Mouse (Mus musculus): Measurements from ENCODE around the gene Uaca. TPM values are rescaled to one million over a fixed set of nuclear protein-coding genes. Genes with fewer than 3 reads are reported as not detected.

The Uaca gene
- polyA plus RNA-seq, 2 experiments, result 0.62 to 1.9 TPM

DNA sequence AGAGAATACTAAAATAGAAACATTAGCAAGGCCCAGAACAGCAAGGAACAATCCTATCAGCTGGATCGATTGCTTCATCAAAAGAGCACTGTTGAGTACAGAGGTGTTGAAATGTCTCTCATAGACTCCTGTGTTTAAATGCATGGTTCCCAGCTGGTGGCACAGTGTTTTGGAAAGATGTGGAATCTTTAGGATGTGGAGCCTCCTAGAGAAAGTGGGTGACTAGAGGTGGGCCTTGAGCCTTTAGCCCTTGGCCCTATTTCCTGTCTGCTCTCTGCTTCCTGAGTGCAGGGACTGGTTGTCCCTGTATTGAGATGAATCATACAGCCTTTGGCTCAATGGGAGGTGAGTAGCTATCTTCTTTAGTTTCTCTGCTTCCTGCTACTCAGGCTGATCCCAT is 117.9 kb downstream of the Uaca start:
- no peaks in the 10 kb centered on the region for H3K27me3 ChIP-seq (ENCODE audit: control insufficient read depth, insufficient read depth, low read length)
- ATAC-seq (ENCODE audit: insufficient read depth), result no peak
- H3K4me2 ChIP-seq (ENCODE audit: low read depth), result no peak overlapping the region
- H3K4me1 ChIP-seq (replicated peaks; ENCODE audit: control insufficient read depth in 2 of 2, insufficient read depth in 2 of 2, low read length in 1 of 2), result no peaks in the 10 kb centered on the region
- H3K36me3 ChIP-seq (replicated peaks; ENCODE audit: control insufficient read depth, insufficient read depth, low read depth), result no peaks in the 10 kb centered on the region
- no peak overlapping the region for H3K9ac ChIP-seq (replicated peaks)
- H3K27ac ChIP-seq, result no peak overlapping the region
- WGBS (ENCODE audit: insufficient replicate concordance), result 44% methylated on average over 1 of the region's 1 CpGs
- DNase-seq (ENCODE audit: low read depth in 3 of 3, low spot score in 3 of 3), result no peak
- no peak overlapping the region for H3K4me3 ChIP-seq (ENCODE audit: insufficient read depth in 1 of 2, low read depth in 2 of 2, low read length in 2 of 2)
- H3K9me3 ChIP-seq (ENCODE audit: control insufficient read depth, low read length), result no peaks in the 10 kb centered on the region
- TF ChIP-seq CTCF (IDR thresholded peaks at IDR 0.05; ENCODE audit: low read depth) (no peak), EP300 (IDR thresholded peaks at IDR 0.05; ENCODE audit: low read depth) (no peak)

DNA sequence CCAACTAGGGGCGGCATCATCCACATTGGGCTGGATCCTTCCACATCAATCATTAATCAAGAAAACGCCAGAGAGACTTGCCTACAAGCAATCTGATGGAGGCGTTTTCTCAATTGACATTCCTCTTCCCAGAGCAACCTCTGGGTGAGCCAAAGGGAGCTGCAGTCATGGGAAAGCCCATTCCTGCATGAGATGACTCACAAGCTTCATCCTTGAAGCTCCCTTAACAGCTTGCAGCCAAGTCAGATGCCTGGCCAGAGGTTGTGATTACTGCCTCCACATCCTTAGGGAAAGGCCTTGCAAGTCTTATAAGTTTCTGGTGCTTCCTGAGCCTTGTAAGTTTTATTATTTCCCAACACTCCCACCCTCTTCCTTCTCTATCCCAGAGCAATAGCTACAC is 119.3 kb downstream of the Uaca start:
- Histone ChIP-seq H3K4me2 (ENCODE audit: low read depth) (no peak overlapping the region), H3K36me3 (replicated peaks; ENCODE audit: control insufficient read depth, insufficient read depth, low read depth) (no peaks in the 10 kb centered on the region), H3K27ac (no peak overlapping the region), H3K4me3 (ENCODE audit: insufficient read depth in 1 of 2, low read depth in 2 of 2, low read length in 2 of 2) (no peak overlapping the region), H3K4me1 (replicated peaks; ENCODE audit: control insufficient read depth in 2 of 2, insufficient read depth in 2 of 2, low read length in 1 of 2) (no peaks in the 10 kb centered on the region), H3K27me3 (ENCODE audit: control insufficient read depth, insufficient read depth, low read length) (no peaks in the 10 kb centered on the region), H3K9me3 (ENCODE audit: control insufficient read depth, low read length) (no peaks in the 10 kb centered on the region), H3K9ac (replicated peaks) (no peak overlapping the region)
- DNase-seq (ENCODE audit: low read depth in 3 of 3, low spot score in 3 of 3) (no peak), ATAC-seq (ENCODE audit: insufficient read depth) (no peak)
- TF ChIP-seq EP300 (IDR thresholded peaks at IDR 0.05; ENCODE audit: low read depth) (no peak), CTCF (IDR thresholded peaks at IDR 0.05; ENCODE audit: low read depth) (no peak)
- 47% methylated on average over 3 of the region's 3 CpGs for WGBS (ENCODE audit: insufficient replicate concordance)

DNA sequence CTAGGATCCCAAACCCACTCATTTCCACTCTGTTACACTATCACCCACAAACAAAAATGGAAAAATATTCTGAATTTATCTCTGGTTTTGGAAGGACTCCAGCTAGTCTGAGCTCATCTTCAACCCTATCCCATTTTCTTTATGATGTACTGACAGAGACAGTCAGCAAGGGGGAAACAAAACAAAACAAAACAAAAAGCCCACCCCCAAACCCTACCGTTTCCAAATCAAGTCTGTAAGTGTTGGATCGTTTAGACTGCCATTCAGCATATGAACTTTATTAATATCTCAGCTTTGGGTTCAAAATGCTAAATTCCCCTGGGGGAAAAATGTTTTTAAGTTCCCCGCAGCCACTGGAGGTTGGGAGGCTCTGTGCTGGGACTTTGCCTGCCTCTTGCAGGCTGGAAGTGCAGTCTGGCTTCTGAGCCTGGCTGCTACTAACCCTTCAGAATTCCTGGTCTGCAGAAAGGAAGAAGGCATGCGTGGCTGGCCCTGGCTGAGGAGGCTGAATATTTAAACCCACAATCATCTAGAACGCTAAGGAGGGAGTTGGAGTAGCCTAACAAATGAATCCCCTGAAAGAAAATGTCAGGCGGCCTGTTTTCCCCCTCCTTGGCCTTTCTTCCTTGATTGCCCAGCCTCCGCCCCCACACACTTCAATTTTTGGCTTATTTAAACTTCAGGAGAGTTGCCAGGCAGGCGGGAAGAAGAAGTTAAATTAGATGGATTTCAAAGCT is 125.8 kb downstream of the Uaca start:
- ATAC-seq (ENCODE audit: insufficient read depth) (no peak), DNase-seq (ENCODE audit: low read depth in 3 of 3, low spot score in 3 of 3) (no peak)
- Histone ChIP-seq H3K27me3 (ENCODE audit: control insufficient read depth, insufficient read depth, low read length) (no peaks in the 10 kb centered on the region), H3K9ac (replicated peaks) (no peak overlapping the region), H3K4me1 (replicated peaks; ENCODE audit: control insufficient read depth in 2 of 2, insufficient read depth in 2 of 2, low read length in 1 of 2) (no peaks in the 10 kb centered on the region), H3K27ac (no peak overlapping the region), H3K9me3 (ENCODE audit: control insufficient read depth, low read length) (no peaks in the 10 kb centered on the region), H3K4me2 (ENCODE audit: low read depth) (no peak overlapping the region), H3K36me3 (replicated peaks; ENCODE audit: control insufficient read depth, insufficient read depth, low read depth) (no peaks in the 10 kb centered on the region), H3K4me3 (ENCODE audit: insufficient read depth in 1 of 2, low read depth in 2 of 2, low read length in 2 of 2) (no peak overlapping the region)
- TF ChIP-seq EP300 (IDR thresholded peaks at IDR 0.05; ENCODE audit: low read depth) (no peak), CTCF (IDR thresholded peaks at IDR 0.05; ENCODE audit: low read depth) (no peak)
- WGBS (ENCODE audit: insufficient replicate concordance), result 60% methylated on average over 8 of the region's 8 CpGs

DNA sequence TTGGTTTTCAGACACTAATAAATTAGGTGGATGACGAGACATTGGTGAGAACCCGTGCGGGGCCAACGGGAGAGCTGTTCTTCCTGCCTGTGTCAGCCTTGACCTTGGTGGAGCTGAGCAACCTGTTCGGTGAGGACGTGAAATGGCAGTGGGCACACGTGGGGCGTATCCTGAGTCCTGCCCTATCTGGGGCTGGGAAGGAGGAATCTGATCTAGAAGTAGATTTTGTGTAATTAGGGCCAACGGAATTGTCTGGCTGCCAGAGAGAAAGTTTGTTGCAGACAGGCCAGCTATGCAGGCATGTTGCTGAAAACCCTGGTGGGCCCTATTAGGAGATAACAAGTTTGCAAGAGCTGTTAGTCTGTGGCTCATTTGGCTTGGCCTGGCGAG is 126.3 kb downstream of the Uaca start:
- Histone ChIP-seq H3K4me3 (ENCODE audit: insufficient read depth in 1 of 2, low read depth in 2 of 2, low read length in 2 of 2) (no peak overlapping the region), H3K9ac (replicated peaks) (no peak overlapping the region), H3K27me3 (ENCODE audit: control insufficient read depth, insufficient read depth, low read length) (no peaks in the 10 kb centered on the region), H3K4me1 (replicated peaks; ENCODE audit: control insufficient read depth in 2 of 2, insufficient read depth in 2 of 2, low read length in 1 of 2) (no peaks in the 10 kb centered on the region), H3K4me2 (ENCODE audit: low read depth) (no peak overlapping the region), H3K36me3 (replicated peaks; ENCODE audit: control insufficient read depth, insufficient read depth, low read depth) (no peaks in the 10 kb centered on the region), H3K27ac (no peak overlapping the region), H3K9me3 (ENCODE audit: control insufficient read depth, low read length) (no peaks in the 10 kb centered on the region)
- no peak for ATAC-seq (ENCODE audit: insufficient read depth)
- DNase-seq (ENCODE audit: low read depth in 3 of 3, low spot score in 3 of 3), result no peak
- no peak for TF ChIP-seq CTCF (IDR thresholded peaks at IDR 0.05; ENCODE audit: low read depth)
- TF ChIP-seq EP300 (IDR thresholded peaks at IDR 0.05; ENCODE audit: low read depth), result no peak
- 47% methylated on average over 10 of the region's 10 CpGs for WGBS (ENCODE audit: insufficient replicate concordance)

DNA sequence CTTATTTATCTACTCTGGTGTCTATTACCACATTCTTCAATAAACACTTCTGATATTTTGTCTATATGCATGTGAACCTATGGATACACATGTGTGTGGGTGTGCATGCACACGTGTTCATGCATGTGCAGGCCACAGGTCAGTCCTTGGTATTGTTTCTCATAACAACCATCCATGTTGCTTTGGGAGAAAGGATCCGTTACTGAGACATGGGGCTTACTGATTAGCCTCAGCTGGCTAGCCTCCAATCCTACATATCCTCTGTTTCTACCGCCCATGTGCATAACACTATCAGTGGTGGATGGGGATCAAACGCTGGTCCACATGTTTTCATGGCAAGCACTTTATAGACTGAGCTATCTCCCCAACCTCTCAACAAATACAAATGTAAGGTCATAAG is 126.9 kb downstream of the Uaca start:
- WGBS (ENCODE audit: insufficient replicate concordance), result 54% methylated on average over 4 of the region's 4 CpGs
- Histone ChIP-seq H3K9me3 (ENCODE audit: control insufficient read depth, low read length) (no peaks in the 10 kb centered on the region), H3K36me3 (replicated peaks; ENCODE audit: control insufficient read depth, insufficient read depth, low read depth) (no peaks in the 10 kb centered on the region), H3K27ac (no peak overlapping the region), H3K4me3 (ENCODE audit: insufficient read depth in 1 of 2, low read depth in 2 of 2, low read length in 2 of 2) (no peak overlapping the region), H3K4me1 (replicated peaks; ENCODE audit: control insufficient read depth in 2 of 2, insufficient read depth in 2 of 2, low read length in 1 of 2) (no peaks in the 10 kb centered on the region), H3K4me2 (ENCODE audit: low read depth) (no peak overlapping the region), H3K27me3 (ENCODE audit: control insufficient read depth, insufficient read depth, low read length) (no peaks in the 10 kb centered on the region), H3K9ac (replicated peaks) (no peak overlapping the region)
- ATAC-seq (ENCODE audit: insufficient read depth) (no peak), DNase-seq (ENCODE audit: low read depth in 3 of 3, low spot score in 3 of 3) (no peak)
- TF ChIP-seq EP300 (IDR thresholded peaks at IDR 0.05; ENCODE audit: low read depth) (no peak), CTCF (IDR thresholded peaks at IDR 0.05; ENCODE audit: low read depth) (no peak)

Data from liver, embryonic 14.5 days (tissue).